Mouse (Mus musculus): ENCODE data around the gene Rgs7. TPM values are rescaled to one million over a fixed set of nuclear protein-coding genes. Genes with fewer than 3 reads are reported as not detected.
A peak's percentile ranks its signal among the peaks of the same experiment; 100 is the strongest.

Rgs7 gene
- polyA plus RNA-seq, 1 experiment from 2014 or later = 1.9 TPM

DNA sequence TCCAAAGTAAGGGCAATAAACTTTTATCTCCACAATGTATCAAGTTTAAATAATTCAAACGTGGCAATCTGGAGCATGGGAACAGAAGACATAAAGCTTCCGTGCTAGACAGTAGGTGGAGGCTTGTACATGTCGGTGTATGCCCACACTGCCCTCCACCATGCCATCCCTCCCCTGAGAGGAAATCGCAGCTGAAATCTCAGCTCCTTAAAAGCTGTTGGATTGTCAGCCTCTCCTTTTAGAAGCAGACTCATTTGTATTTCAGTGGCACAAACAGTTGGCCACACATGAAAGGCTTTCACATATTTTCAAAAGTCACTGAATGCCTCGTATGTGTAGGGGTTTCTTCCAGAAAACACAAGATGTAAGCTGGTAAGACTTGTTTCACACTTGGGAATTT, 304.1 kb downstream of the Rgs7 start:
- Histone ChIP-seq H3K4me1 (ENCODE audit: control insufficient read depth, insufficient read depth, low read length) (no peaks in the 10 kb centered on the region), H3K9ac (ENCODE audit: low read length) (no peak overlapping the region), H3K4me2 (ENCODE audit: low read depth, low read length) (no peak overlapping the region), H3K4me3 (replicated peaks; ENCODE audit: low read length) (no peak overlapping the region), H3K27me3 (ENCODE audit: control insufficient read depth, insufficient read depth, low read length) (no peaks in the 10 kb centered on the region), H3K9me3 (replicated peaks; ENCODE audit: control insufficient read depth, low read length) (no peaks in the 10 kb centered on the region), H3K27ac (ENCODE audit: low read length) (no peak overlapping the region), H3K36me3 (ENCODE audit: control insufficient read depth, insufficient read depth, low read length) (no peaks in the 10 kb centered on the region)
- 70% methylated on average over 5 of the region's 5 CpGs for WGBS
- ATAC-seq (ENCODE audit: insufficient read depth, low FRiP score) = no peak

- Histone ChIP-seq H3K36me3 (ENCODE audit: control insufficient read depth, insufficient read depth, low read length) (no peaks in the 10 kb centered on the region), H3K4me3 (replicated peaks; ENCODE audit: low read length) (no peak overlapping the region), H3K27me3 (ENCODE audit: control insufficient read depth, insufficient read depth, low read length) (no peaks in the 10 kb centered on the region), H3K9me3 (replicated peaks; ENCODE audit: control insufficient read depth, low read length) (no peaks in the 10 kb centered on the region), H3K9ac (ENCODE audit: low read length) (no peak overlapping the region), H3K4me1 (ENCODE audit: control insufficient read depth, insufficient read depth, low read length) (no peaks in the 10 kb centered on the region), H3K27ac (ENCODE audit: low read length) (no peak overlapping the region), H3K4me2 (ENCODE audit: low read depth, low read length) (no peak overlapping the region)
- WGBS = 80% methylated on average over 2 of the region's 2 CpGs
- no peak for ATAC-seq (ENCODE audit: insufficient read depth, low FRiP score)
Observed at GRCm38 (mm10) chr1:175185211-175185610, 307.1 kb downstream of the Rgs7 start.

GRCm38 (mm10) chr1:175184736-175185135, 307.6 kb downstream of the Rgs7 start:
- WGBS = 72% methylated on average over 3 of the region's 3 CpGs
- ATAC-seq (ENCODE audit: insufficient read depth, low FRiP score) = no peak
- Histone ChIP-seq H3K9me3 (replicated peaks; ENCODE audit: control insufficient read depth, low read length) (no peaks in the 10 kb centered on the region), H3K4me1 (ENCODE audit: control insufficient read depth, insufficient read depth, low read length) (no peaks in the 10 kb centered on the region), H3K27ac (ENCODE audit: low read length) (no peak overlapping the region), H3K9ac (ENCODE audit: low read length) (no peak overlapping the region), H3K27me3 (ENCODE audit: control insufficient read depth, insufficient read depth, low read length) (no peaks in the 10 kb centered on the region), H3K36me3 (ENCODE audit: control insufficient read depth, insufficient read depth, low read length) (no peaks in the 10 kb centered on the region), H3K4me3 (replicated peaks; ENCODE audit: low read length) (no peak overlapping the region), H3K4me2 (ENCODE audit: low read depth, low read length) (no peak overlapping the region)

DNA sequence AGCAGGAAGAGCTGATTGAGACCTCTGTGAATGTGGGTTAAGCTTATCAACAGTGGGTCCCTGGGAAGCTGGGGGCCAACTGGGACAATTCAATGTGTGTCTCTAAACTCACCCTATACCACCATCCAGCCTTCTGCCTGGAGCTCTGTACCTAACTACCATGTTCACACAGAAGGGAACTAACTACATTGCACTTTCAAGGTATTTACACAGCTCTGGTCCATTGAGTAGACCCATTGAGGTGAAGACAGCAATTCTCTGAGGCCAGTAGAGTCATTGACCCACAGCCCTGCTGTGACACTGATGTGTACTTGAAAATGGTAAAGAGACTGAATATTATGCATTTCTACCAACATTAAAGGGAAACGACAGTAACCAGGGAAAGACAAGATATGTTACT, 313.6 kb downstream of the Rgs7 start:
- no peak for ATAC-seq (ENCODE audit: insufficient read depth, low FRiP score)
- Histone ChIP-seq H3K36me3 (ENCODE audit: control insufficient read depth, insufficient read depth, low read length) (no peaks in the 10 kb centered on the region), H3K27ac (ENCODE audit: low read length) (no peak overlapping the region), H3K9ac (ENCODE audit: low read length) (no peak overlapping the region), H3K9me3 (replicated peaks; ENCODE audit: control insufficient read depth, low read length) (no peaks in the 10 kb centered on the region), H3K4me2 (ENCODE audit: low read depth, low read length) (no peak overlapping the region), H3K27me3 (ENCODE audit: control insufficient read depth, insufficient read depth, low read length) (no peaks in the 10 kb centered on the region), H3K4me1 (ENCODE audit: control insufficient read depth, insufficient read depth, low read length) (no peaks in the 10 kb centered on the region), H3K4me3 (replicated peaks; ENCODE audit: low read length) (no peak overlapping the region)
- WGBS = 93% methylated on average over 1 of the region's 1 CpGs

DNA sequence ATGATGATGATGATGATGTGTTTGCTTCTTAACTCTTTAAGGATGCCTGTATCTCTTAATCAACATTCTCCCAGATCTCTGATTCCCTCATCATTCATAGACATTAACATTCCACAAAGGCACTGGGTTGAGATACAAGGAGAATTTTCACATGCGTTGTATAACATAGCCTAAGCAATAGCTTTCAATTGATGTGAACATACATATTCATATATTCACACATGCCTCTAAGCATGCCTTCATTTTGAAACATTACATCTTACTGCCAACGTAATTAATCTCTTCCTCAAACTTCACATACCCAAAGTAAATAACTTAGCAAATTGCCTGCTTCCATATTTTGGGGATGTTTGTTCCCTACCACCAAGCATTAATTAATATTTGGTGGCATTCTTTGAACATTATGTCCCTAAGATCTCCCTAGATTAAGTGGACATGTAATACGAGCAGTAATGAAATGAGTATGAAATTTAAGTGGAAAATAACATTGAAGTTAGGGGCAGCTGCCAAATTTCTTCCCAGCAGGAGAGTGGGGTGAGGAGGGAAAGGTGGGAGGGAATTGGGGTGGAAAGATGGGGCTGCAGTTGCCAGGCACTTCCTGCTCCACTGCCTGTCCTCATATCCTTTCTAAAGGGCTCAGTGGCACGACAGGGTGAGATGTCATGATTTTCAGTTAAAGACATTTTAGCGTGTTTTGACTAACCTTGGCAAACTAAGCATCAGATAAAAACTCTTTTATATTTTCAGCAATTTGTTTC, 317.2 kb downstream of the Rgs7 start:
- 57% methylated on average over 5 of the region's 5 CpGs for WGBS
- no peak overlapping the region for H3K4me3 ChIP-seq (replicated peaks; ENCODE audit: low read length)
- no peak overlapping the region for H3K4me2 ChIP-seq (ENCODE audit: low read depth, low read length)
- H3K27me3 ChIP-seq (ENCODE audit: control insufficient read depth, insufficient read depth, low read length) = no peaks in the 10 kb centered on the region
- no peak overlapping the region for H3K27ac ChIP-seq (ENCODE audit: low read length)
- no peaks in the 10 kb centered on the region for H3K4me1 ChIP-seq (ENCODE audit: control insufficient read depth, insufficient read depth, low read length)
- no peak overlapping the region for H3K9ac ChIP-seq (ENCODE audit: low read length)
- ATAC-seq (ENCODE audit: insufficient read depth, low FRiP score) = no peak
- no peaks in the 10 kb centered on the region for H3K9me3 ChIP-seq (replicated peaks; ENCODE audit: control insufficient read depth, low read length)
- H3K36me3 ChIP-seq (ENCODE audit: control insufficient read depth, insufficient read depth, low read length) = no peaks in the 10 kb centered on the region

GRCm38 (mm10) chr1:175155469-175155868, 336.8 kb downstream of the Rgs7 start:
- H3K4me1 ChIP-seq (ENCODE audit: control insufficient read depth, insufficient read depth, low read length) = no peaks in the 10 kb centered on the region
- WGBS = 79% methylated on average over 1 of the region's 1 CpGs
- H3K27ac ChIP-seq (ENCODE audit: low read length) = no peak overlapping the region

DNA sequence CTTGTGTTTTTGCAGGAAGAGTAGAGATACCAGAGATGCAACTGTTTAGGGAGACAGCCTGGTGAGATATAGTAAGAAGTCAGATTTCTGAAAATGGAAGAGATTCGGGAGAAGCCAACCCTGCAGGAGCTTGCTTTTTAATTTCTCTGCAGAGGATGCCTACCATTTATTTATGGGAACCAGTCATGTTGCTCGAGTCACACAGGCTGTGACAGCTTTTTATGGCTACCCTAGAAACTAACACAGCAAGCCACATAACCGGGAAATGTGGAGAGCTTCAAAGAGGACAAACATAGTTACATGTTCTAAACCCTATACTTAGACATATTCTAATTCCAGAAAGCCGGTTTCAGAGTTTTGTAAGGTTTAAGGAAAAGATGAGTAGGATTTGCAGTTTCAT, 349.2 kb downstream of the Rgs7 start:
- Histone ChIP-seq H3K4me2 (ENCODE audit: low read depth, low read length) (no peak overlapping the region), H3K36me3 (ENCODE audit: control insufficient read depth, insufficient read depth, low read length) (no peaks in the 10 kb centered on the region), H3K9ac (ENCODE audit: low read length) (no peak overlapping the region), H3K9me3 (replicated peaks; ENCODE audit: control insufficient read depth, low read length) (no peaks in the 10 kb centered on the region), H3K4me1 (ENCODE audit: control insufficient read depth, insufficient read depth, low read length) (no peaks in the 10 kb centered on the region), H3K4me3 (replicated peaks; ENCODE audit: low read length) (no peak overlapping the region), H3K27me3 (ENCODE audit: control insufficient read depth, insufficient read depth, low read length) (no peaks in the 10 kb centered on the region), H3K27ac (ENCODE audit: low read length) (no peak overlapping the region)
- 78% methylated on average over 4 of the region's 4 CpGs for WGBS
- ATAC-seq (ENCODE audit: insufficient read depth, low FRiP score) = no peak

More at GRCm38 (mm10) chr1:175155469-175155868, 336.8 kb downstream of the Rgs7 start:
- ATAC-seq (ENCODE audit: insufficient read depth, low FRiP score) = no peak
- H3K36me3 ChIP-seq (ENCODE audit: control insufficient read depth, insufficient read depth, low read length) = no peaks in the 10 kb centered on the region
- H3K9me3 ChIP-seq (replicated peaks; ENCODE audit: control insufficient read depth, low read length) = no peaks in the 10 kb centered on the region
- no peaks in the 10 kb centered on the region for H3K27me3 ChIP-seq (ENCODE audit: control insufficient read depth, insufficient read depth, low read length)
- H3K4me3 ChIP-seq (replicated peaks; ENCODE audit: low read length) = no peak overlapping the region
- no peak overlapping the region for H3K9ac ChIP-seq (ENCODE audit: low read length)
- H3K4me2 ChIP-seq (ENCODE audit: low read depth, low read length) = no peak overlapping the region

GRCm38 (mm10) chr1:175128525-175128924, 363.8 kb downstream of the Rgs7 start:
- H3K4me1 ChIP-seq (ENCODE audit: control insufficient read depth, insufficient read depth, low read length) = no peaks in the 10 kb centered on the region
- H3K36me3 ChIP-seq (ENCODE audit: control insufficient read depth, insufficient read depth, low read length) = no peaks in the 10 kb centered on the region
- peak overlapping the region; percentile 46; the same call in 1 of the 2 replicates for H3K27ac ChIP-seq (ENCODE audit: low read length)
- 42% methylated on average over 2 of the region's 2 CpGs for WGBS
- ATAC-seq (ENCODE audit: insufficient read depth, low FRiP score) = peak; percentile 44; the same call in 1 of the 2 replicates
- H3K9ac ChIP-seq (ENCODE audit: low read length) = no peak overlapping the region
- no peaks in the 10 kb centered on the region for H3K9me3 ChIP-seq (replicated peaks; ENCODE audit: control insufficient read depth, low read length)
- H3K4me2 ChIP-seq (ENCODE audit: low read depth, low read length) = no peak overlapping the region
- H3K4me3 ChIP-seq (replicated peaks; ENCODE audit: low read length) = no peak overlapping the region
- H3K27me3 ChIP-seq (ENCODE audit: control insufficient read depth, insufficient read depth, low read length) = no peaks in the 10 kb centered on the region

GRCm38 (mm10) chr1:175124416-175124815, 367.9 kb downstream of the Rgs7 start:
- Histone ChIP-seq H3K27me3 (ENCODE audit: control insufficient read depth, insufficient read depth, low read length) (no peaks in the 10 kb centered on the region), H3K4me2 (ENCODE audit: low read depth, low read length) (no peak overlapping the region), H3K9ac (ENCODE audit: low read length) (no peak overlapping the region), H3K4me1 (ENCODE audit: control insufficient read depth, insufficient read depth, low read length) (no peaks in the 10 kb centered on the region), H3K4me3 (replicated peaks; ENCODE audit: low read length) (no peak overlapping the region), H3K36me3 (ENCODE audit: control insufficient read depth, insufficient read depth, low read length) (no peaks in the 10 kb centered on the region), H3K9me3 (replicated peaks; ENCODE audit: control insufficient read depth, low read length) (no peaks in the 10 kb centered on the region), H3K27ac (ENCODE audit: low read length) (no peak overlapping the region)
- WGBS = 89% methylated on average over 3 of the region's 3 CpGs
- ATAC-seq (ENCODE audit: insufficient read depth, low FRiP score) = no peak
